Mouse (Mus musculus) bone marrow, adult 2 months (tissue): ENCODE data around the gene Rnf220.

ENCODE experiments used
- CTCF ChIP-seq: fragments of 200-500 bp; IDR thresholded peaks from 2 replicates; pipeline ENCODE4 v1.5.1; 2011; ENCODE audit warnings: low read length, control low read depth; ENCODE audit not compliant: control insufficient read depth, insufficient read depth
- POLR2A ChIP-seq: fragments of 200-500 bp; IDR thresholded peaks from 2 replicates; pipeline ENCODE4 v1.6.1; 2011; ENCODE audit warnings: low read depth, mild to moderate bottlenecking, control low read depth, low read length, borderline replicate concordance; ENCODE audit not compliant: control insufficient read depth

DNA sequence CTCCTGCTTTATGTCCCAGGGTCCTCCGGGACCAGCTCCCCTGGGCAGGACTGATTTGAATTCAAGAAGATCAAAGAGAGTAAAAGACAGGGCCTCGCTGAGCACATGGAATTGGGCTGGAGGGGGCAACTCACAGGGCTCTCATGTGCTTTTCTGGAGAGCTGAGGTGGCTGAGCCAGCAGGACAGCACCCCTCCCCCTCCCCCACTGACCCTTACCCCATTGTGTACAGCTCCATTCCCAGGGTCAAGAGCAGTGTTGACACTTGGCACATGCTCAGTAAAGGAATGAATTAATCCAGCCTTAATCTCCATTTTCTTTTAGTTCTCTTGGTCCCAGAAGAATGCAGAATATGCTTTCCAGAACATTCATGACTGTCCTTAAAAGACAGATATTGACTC is 125.0 kb downstream of the Rnf220 start:
- no peak for TF ChIP-seq POLR2A
- TF ChIP-seq CTCF: no peak
